Mouse (Mus musculus) right cerebral cortex, postnatal 25 days (tissue): ENCODE results near the gene Naf1.

ENCODE experiments used
- DNase-seq: peaks from one replicate; pipeline ENCODE4 v3.0.0; 2022

Gene Naf1

DNA sequence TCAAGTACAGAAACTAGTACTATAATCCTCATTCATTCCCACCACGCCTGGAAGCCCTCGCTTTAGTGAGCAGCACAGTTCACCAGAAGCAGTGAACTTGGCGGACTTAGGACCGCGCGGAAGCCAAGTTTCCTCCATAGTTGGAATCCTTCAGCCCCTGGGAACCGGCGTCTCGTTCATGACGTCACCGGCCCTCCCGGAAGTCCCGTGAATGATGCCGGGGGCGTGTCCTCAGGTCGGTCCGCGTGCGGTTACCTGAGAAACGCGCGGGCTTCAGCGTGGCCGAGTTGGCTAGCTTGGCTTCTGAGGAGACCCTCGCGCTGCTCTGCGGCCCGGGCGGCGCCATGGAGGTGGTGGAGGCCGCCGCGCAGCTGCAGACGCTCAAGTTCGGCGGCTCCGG lies at the start of gene Naf1:
Naf1 (plus strand) TSS at position 195 of the 400 bp plus-strand sequence.
- DNase-seq: peak; percentile 95

DNA sequence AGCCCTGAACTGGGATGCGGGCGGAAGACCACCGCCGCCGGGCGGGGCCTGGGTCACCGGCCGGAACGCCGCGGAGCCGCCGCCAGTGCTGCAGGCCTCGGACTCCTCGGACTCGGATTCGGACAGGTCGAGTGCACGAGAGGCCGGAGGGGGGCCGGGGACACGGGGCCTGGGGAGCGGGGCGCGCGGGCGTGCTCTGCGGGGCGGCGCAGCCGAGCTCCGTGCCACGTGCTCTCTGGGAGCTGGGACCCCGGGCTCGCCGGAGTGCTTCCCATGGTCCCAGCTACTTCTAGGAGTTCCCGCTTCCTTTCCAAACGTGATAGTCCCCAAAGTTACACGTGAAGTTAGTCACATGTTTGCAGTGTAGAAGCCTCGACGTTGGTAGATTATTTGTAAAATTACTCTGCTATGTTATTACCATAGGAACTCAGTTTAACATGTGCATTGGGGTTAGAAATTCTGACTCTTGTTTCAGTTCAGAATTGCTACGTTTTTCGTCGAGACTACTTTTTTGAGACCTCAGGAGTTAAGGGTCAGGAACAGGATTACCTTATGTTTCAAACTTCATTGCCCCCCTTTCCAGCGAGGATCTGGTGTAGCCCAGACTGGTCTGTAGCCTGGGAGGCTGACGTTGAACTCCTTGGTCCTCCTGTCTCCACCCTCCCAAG lies 1.0 kb downstream of the Naf1 start:
- peak; percentile 33 for DNase-seq

DNA sequence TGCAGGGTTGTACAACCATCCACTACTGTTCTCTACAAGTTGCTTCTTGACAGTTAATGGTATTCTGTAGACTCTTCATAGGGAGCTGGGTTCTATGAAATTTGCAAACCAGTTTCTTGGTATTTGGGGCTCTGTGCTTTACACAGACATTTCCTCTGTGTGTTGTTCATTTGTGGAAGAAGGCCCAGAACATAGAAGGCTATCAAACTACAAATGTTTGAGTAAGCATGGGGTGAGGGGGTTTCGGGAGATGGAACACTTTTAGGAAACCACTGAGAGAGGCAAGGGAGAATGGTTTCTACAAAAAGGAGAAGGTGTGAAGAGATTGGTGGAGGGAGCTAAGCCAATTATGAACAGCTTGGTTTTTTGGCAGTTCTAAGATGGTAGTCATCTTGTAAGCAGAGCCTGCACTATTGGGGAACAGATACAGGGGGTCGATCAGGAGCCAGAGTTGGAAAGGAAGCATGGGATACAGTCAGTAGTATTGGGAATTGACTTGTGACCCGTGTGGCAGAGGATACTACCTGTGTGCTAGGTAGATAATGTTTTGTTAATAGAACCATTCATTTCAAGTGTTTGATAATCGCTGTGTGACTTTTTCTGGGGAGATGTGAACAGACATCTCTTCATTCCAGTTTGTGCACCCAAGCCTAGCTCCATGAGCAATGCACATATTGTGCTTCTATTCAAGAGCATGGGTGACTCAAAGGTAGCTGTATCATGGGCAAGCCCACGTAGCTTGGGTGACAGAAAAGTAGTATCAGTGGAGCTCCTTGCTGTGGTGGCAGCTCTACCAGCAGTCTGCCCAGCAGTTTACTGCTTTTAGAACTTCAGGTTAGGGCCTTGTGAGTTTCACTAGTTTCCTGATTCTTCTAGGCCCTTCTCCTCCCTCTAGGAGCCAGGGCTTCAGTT lies 1.8 kb downstream of the Naf1 start:
- DNase-seq: no peak

DNA sequence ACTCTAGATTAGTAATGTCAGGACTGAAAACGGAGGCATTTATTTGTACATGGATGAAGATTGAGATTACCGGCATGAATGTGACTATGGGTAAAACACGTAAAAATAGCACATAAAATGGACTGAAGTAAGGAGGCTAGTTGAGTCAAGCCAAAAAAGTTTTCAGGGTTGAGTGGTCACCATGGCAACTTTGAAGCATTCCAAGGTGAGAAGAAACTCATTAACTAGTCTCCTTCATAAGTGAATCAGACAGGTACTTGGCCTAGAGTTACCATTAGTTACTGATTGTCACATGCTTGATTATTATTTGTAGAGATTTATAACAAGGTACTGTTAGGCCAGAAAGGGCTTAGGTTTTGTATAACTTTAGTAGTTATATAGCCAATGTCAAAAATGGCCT lies 3.7 kb downstream of the Naf1 start:
- no peak for DNase-seq

DNA sequence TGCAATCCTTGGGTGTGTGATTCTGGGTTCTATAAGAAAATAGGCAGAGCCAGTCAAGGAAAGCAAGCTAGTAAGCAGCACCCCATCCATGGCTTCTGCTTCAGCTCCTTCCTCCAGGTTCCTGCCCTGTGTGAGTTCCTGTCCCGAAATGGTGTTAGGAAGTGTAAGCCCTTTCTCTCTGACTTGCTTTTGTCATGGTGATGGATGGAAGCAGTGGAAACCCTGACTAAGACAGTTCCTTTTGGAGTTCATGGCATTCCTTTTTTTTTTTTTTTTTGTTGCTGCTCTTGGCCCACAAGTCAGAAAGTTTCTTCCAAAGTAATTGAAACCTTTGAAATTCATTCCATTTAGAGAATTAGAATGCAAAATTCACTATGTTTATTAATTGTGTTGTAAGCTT lies 5.1 kb downstream of the Naf1 start:
- no peak for DNase-seq

DNA sequence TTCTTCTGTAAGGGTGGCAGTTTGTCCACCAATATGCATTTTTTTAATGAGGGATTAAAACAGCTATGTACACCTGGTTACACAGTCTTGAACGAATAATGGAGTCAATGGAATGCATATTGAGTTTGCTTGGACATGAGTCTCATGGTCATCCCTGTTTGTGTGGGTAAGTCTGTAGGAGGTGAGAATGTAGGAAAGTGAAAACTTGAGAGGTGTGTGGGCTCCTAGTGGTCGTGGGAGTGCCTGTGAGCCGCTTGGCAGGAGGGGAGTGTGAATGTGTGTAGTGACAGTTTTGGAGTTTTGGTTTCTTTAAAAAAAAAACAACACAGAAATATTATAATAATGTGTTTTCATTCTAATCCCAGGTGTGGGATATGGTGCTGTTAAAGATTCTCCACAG lies 7.7 kb downstream of the Naf1 start:
- DNase-seq: no peak

DNA sequence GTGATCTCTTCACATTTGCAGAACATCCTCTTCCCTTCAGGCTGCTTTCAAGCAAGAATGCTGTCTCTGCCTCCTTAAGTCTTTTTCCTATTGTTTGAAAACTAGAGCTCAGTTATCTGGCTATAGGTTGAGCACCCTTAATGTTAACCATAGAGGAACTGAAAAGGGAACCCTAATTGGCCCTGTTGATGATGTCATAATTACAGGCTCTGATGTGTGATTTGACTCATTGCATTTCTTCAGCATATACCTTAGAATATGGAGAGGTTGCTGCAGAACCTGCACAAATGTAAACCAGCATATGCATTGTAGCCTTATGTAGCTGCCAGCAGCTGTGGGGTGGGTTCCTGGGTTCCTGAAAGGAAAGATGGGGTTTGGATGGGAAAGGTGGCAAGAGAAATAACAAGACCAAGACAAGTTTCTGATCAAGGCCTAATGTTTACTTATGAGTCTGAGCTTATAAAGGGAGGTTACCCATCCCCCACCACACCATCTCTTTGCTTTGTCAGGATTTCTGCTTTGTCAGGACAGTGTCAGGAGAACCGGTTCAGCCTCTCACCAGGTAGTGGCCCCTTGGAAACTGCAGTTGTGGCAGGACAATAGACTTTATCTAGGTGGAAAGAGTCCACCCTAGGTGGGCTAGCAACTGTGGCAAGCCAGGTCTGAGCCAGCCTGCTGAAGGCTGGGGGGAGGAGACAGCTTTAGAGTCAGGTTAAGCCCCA lies 9.4 kb downstream of the Naf1 start:
- no peak for DNase-seq

DNA sequence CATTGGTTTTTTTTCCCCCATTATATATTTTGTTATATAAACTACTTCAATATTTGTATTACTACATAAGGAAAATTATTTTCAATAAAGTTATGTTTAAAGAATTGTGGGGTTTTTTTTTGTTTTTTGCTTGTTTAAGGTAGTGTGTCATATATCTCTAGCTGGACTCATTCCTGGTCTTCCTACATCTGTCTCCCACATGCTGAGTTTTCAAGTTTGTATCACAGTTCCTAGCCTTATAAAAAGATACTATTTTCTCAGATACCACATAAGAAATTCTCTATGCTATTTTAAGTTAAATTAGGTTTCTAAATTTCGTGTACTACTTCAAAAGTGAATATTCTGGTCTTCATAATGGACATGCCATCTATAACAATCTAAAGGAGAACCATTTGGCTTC lies 23.8 kb downstream of the Naf1 start:
- DNase-seq: no peak

DNA sequence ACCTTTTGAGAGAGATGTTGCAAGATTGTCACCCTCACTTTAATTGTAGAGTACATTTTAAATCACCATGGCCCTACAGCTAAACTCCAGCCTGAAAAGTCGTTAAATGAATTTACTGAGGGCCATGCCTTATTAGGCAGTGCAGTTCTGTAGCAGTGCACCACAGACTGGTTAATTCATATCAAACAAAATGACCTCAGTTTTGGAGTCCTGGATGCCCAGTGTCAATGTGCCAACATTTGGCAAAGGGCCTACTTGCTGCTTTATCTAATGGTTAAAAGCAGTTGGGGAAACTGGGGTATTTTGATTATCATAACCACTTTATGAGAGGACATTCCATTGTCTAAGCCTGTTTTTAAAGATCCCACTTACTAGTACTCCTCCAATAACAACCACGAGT lies 31.9 kb downstream of the Naf1 start:
- DNase-seq: no peak

DNA sequence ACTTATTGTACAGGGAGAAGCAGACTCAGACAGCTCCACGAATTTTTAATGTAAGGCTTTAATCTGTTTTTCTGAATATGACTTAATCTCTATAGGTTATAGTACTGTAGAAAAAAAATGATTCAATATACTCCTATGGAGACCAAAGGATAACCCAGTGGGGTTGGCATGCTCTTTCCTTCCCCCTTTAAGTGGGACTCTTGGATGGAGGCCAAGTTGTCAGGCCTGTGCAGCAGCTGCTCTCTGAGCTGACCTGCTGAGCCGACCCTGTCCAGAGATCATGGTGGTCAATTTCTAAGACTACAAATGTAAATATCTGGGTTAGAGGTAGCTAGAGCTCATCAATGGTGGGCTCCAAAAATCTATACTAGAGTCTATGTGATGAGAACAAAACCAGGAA lies 45.0 kb downstream of the Naf1 start:
- no peak for DNase-seq

DNA sequence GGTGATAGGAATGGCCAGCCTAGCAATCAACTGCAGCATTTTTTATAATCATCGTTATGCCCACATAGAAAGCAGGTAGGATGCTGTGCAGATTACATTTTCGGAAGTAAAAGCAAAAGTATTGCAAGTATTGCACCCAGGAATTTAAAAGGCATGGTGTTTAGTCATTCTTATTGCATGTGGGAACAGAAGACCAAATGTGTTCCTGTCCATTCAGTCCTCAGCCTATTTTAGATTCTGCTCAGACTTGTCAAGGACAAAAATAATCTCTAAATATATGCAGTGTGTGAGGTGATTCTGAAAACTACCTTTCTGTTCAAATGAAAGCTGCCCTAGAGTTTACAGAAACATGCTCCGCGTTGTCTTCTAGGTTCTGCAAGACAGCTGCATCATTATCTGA lies 45.5 kb downstream of the Naf1 start:
- no peak for DNase-seq

DNA sequence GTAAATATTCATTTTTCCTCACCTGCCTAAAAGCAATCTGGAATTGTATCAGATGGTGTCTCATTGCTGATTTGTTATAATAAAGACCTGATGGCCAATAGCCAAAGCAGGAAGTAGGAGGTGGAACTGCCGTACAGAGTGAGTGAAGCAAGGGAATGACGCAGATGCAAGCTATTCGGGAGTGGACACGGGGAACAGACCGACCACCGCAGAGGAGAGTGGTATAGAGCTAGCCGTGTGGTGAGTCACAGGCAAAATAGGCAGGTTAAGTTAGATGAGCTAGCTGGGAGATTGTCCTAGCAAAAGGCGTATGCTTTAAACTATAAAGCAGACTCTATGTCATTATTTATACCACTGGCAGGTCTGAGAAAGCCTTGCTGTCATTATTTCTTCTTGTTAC lies 46.1 kb downstream of the Naf1 start:
- DNase-seq: no peak

DNA sequence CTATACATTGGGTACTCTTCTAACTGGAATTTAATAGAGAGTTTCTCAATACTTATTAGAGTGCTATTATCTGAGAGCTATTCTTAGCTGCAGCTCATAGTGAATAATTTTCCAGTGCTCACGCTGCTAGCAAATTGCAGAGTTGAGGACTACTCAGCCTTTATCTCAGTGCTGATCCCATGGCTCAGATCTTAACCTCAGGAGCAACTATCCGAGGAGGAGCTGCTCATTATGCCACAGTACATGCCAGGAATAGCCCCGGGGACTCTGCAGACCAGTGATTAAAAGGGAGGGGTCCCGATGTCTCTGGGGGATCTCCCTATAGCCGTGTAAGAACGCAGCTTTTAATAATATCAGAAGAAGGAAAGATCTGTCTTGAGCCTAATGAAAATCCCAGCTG lies 50.7 kb downstream of the Naf1 start:
- no peak for DNase-seq

DNA sequence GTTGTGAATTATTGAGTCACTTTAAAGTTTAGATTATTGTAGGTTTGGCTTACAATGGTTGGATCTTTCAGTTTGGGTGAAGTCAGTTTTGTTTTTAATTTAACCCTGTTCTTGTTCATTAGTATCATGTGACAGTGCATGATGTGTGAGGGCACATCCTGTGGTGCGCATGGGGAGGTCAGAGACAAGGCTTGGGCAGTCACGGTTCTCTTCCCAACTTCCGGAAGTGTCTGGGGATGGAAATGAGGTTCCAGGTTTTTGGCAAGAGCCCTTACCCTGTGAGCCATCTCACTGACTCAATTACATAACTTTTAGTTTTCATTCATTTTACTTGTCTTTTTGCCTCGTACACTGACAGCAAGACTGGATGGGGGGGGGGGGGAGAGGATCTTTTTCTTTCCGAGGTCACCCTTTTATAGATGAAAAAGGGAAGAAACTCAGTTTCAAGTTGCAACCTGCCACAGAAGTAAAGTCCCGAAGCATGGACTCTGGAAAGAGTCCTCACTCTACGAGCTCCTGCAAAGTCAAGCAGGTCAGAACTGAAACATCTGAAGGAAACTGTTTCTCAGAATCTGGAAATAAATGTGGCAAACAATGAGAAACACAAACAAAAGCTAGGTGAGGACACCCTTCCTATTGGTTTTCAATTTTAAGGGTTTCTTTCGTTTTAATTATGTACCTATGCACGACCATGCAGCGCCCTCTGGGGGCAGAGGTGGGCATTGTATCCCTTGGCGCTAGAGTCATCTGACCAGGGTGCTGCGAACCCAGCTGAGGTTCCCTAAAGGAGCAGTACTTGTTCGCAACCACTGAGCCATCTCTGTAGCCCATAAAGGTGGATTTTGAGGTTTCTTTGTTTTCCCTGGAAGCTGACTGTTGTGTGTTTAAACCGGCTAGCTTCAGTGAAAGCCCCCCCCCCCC lies 53.9 kb downstream of the Naf1 start:
- no peak for DNase-seq

DNA sequence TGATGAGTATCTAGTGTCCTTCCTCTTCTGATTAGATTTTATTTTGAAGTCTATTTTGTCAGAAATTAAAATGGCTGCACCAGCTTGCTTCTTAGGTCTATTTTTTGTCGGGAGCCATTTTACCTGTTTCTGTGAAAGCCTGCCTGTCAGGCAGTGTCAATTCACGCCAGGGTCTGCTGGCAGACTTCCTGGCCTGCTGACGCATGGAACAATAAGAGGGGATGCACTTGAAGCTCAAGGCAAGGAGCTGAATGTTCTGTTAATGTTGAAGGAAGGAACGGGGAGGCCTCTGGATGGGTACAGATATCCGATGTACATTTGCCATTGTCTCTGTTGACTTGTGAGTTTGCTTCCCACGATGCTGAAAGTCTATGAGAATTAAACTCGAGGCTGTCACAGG lies 56.0 kb downstream of the Naf1 start:
- DNase-seq: no peak

DNA sequence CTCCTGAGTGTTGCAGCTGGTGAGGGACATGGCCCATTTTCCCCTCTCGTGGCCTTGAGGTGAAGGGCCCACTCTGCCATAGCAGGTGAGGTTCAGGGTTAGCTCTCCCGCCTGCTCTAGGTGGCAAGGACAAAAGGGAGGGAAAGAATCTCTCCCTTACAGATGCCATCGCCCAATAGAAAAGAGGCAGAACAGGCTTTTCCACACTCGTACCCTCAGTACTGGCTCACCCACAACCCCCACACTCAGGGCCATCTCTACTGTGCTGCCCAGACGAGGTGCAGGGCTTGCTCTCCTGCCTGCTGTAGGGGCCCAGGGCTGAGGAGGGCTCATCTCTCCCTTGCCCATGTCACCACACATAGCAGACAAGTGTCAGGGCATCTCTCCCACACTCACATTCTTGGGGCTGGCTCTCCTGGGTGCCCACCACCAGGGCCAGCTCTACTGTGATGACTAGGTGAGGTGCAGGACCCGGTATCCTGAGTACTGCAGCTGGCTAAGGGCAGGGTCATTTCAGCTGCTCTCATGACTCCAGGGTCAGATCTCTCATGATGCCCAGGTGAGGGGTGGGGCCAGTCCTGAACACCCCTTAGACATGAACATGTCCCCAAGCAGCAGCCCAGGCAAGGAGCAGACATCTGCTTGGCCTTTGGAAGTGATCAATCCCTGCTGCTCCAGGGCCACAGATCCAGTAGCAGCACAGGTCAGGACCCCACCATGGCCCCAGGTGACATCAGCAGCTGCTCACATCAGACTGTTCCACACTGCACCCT lies 57.9 kb downstream of the Naf1 start:
- no peak for DNase-seq

DNA sequence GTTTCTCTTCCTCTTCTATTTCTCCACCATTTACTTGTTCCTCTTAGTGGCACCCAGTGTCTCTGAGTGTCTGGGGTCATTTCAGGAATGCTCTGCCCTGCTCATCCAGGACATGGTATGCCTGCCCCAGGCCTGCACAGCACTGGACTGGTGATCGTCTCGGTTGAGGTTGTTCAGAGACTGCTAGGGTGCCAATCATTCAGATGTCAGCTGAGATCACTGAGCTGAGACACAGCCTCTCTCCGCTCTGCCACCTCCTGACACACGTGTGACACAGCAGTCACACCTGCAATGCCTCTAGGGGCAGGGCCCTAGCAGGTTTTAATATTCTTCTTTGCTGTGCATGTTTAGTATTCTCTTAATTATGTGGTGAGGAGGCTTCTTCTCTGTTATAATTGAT lies 58.5 kb downstream of the Naf1 start:
- no peak for DNase-seq

DNA sequence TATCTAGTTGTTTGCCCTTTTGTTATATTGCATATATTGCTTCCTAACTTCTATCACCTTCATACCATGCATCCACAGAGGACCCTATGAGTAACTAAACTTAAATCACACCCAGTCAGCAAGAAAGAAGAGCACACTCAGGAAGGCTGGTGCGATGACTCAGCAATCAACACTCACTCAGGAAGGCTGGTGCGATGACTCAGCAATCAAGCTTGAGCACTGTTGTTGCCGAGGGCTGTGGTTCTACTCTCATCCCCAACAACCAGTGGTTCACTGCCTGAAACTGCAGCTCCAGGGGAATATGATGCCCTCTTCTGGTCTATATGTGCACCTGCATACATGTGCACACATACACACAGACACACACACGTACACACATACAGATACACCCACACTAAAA lies 73.7 kb downstream of the Naf1 start:
- no peak for DNase-seq

DNA sequence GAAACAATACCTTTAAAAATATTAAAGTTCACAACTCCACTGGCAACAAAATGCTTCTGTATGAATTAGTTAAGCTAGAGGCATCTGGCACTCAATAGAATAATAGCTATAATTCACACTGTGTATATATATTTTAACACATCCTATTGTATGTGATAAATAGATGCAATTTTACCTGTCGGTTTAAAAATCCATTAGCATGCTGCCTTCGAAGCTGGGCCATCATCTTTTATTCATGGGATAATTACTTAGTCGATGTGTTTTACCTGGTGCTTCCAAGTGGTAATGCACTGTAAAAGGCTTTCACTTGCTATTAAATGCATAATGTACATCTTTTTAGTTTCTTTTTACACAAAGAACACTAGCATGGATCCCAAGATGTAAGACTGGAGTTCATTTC lies 76.2 kb downstream of the Naf1 start:
- DNase-seq: no peak
